Mouse (Mus musculus): Measurements from ENCODE around the gene Fam104a. TPM values are rescaled to one million over a fixed set of nuclear protein-coding genes. Genes with fewer than 3 reads are reported as not detected.

The Fam104a gene
- polyA plus RNA-seq, 1 experiment from 2014 or later, result 49.9 TPM

DNA sequence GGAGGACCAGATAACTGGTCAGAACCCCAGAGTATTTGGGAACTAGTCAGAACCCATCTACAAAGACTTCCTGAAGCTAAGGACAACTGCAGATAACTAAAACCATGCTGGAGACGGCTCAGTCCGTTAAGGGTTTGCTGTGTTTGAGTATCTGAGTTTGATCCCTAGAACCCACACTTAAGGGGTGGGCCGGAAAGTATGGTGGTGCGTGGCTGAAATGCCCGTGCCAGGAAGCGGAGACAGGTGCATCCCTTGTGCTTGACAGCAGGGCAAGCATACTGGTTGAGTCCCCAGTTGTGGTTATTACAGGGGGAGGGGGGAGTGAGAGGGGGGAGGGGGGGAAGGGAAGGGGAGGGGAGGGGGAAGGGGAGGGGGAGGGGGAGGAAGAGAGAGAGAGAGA is 69.5 kb downstream of the Fam104a start:
- Histone ChIP-seq H3K9ac (ENCODE audit: low read depth, low read length) (no peak overlapping the region), H3K9me3 (ENCODE audit: control insufficient read depth, low read length) (no peaks in the 10 kb centered on the region), H3K36me3 (ENCODE audit: control insufficient read depth, insufficient read depth, low read length) (no peaks in the 10 kb centered on the region), H3K4me3 (ENCODE audit: low read depth, low read length) (no peak overlapping the region), H3K27me3 (ENCODE audit: control insufficient read depth, insufficient read depth, low read length) (peaks cover 7% of the 10 kb centered on the region), H3K4me2 (replicated peaks; ENCODE audit: low read depth, low read length) (no peak overlapping the region), H3K4me1 (replicated peaks; ENCODE audit: control insufficient read depth, insufficient read depth, low read length) (peaks cover 13% of the 10 kb centered on the region), H3K27ac (ENCODE audit: low read depth, low read length) (no peak overlapping the region)
- WGBS, result 82% methylated on average over 4 of the region's 6 CpGs
- DNase-seq (ENCODE audit: low spot score) (no peak), ATAC-seq (ENCODE audit: low FRiP score) (no peak)

DNA sequence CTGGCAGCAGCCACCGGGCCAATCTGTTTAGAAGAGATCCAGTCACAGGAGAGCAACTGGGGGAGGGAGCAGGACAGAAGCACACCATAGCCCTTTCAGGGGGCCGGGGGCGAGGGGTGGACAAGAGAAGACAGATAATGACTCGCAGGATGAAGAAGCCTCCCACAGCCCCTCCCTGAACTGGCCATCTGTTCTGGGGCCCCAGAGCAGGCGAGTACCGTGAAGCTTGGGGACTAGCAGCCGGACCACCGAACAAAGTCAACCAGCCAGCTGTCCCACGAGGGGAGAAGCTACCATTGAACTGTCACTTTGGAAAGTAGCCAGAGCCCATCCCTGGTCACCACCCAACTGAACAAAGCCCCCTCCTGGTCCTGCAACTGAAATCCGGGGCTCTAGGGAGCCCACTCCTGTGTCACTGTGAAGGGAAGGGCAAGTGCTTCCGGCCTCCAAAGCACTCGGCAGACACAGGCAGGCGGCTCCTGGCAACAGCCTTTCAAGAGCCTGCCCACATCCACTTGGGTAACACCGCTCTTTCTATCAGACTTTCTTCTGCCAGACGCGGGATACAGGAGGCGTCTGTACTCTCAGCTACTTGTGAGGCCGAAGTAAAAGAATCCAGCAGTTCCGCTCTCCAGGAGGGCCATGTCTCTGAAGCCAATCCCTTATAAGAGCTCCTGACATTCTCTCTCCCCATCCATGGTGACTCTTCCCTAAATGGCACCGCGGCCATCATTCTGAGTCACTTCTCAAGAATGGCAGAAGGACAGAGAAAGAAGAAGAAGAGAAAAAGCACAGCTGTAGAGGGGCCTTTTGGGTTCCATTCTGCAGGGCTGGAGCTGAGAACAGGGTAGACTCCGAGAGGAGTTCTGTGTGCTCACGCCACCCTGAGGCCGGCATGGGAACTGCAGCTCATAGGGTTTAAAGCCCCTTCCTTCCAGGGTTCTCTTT is 72.0 kb downstream of the Fam104a start:
- DNase-seq (ENCODE audit: low spot score) (peak; percentile 84), ATAC-seq (ENCODE audit: low FRiP score) (peak; percentile 92)
- H3K27me3 ChIP-seq (ENCODE audit: control insufficient read depth, insufficient read depth, low read length), result no peaks in the 10 kb centered on the region
- peaks cover 8% of the 10 kb centered on the region for H3K4me1 ChIP-seq (replicated peaks; ENCODE audit: control insufficient read depth, insufficient read depth, low read length)
- peak overlapping the region; percentile 19; the same call in 1 of the 2 replicates for H3K4me2 ChIP-seq (replicated peaks; ENCODE audit: low read depth, low read length)
- H3K36me3 ChIP-seq (ENCODE audit: control insufficient read depth, insufficient read depth, low read length), result no peaks in the 10 kb centered on the region
- WGBS, result 14% methylated on average over 24 of the region's 24 CpGs
- no peaks in the 10 kb centered on the region for H3K9me3 ChIP-seq (ENCODE audit: control insufficient read depth, low read length)
- peak overlapping the region; percentile 86 for H3K27ac ChIP-seq (ENCODE audit: low read depth, low read length)
- peak overlapping the region; percentile 31 for H3K9ac ChIP-seq (ENCODE audit: low read depth, low read length)
- no peak overlapping the region for H3K4me3 ChIP-seq (ENCODE audit: low read depth, low read length)

Other genes with a start within 250 kb of the Fam104a start
- gene Sstr2, start 64.8 kb downstream of the Fam104a start, polyA plus RNA-seq (2014; fragmentation: Nextera tagmentation; extraction: Ambion mirVana), result 36.9 and 41.9 TPM in 2 replicates
- 37.6 and 37.8 TPM in 2 replicates for gene Cog1, start 35.0 kb downstream of the Fam104a start, polyA plus RNA-seq (2014; fragmentation: Nextera tagmentation; extraction: Ambion mirVana)
- gene Slc39a11, start 34.1 kb downstream of the Fam104a start, polyA plus RNA-seq (2014; fragmentation: Nextera tagmentation; extraction: Ambion mirVana), result 20.1 and 20.4 TPM in 2 replicates
- gene D11Wsu47e, start 257 bp upstream of the Fam104a start, polyA plus RNA-seq (2014; fragmentation: Nextera tagmentation; extraction: Ambion mirVana), result 20.2 and 21.0 TPM in 2 replicates
- 0.80 and 0.86 TPM in 2 replicates for gene Cpsf4l, start 25.9 kb upstream of the Fam104a start, polyA plus RNA-seq (2014; fragmentation: Nextera tagmentation; extraction: Ambion mirVana)
- gene Cdc42ep4, start 67.7 kb upstream of the Fam104a start, polyA plus RNA-seq (2014; fragmentation: Nextera tagmentation; extraction: Ambion mirVana), result 64.5 and 68.6 TPM in 2 replicates